10 mouse cellular contexts compared by ENCODE assay signal in genomic region chrX:72960431-72960830, GRCm38 (mm10). TPM values are rescaled to one million over a fixed set of nuclear protein-coding genes. Genes with fewer than 3 reads are reported as not detected.
DNase-seq lines count a peak whose midpoint lies in the region; TF ChIP-seq lines count a peak whose summit lies in the region.
"Had no signal": no experiment of that assay in that cellular context is flagged by ENCODE, and none has a peak within 500 bp of the region (broad histone marks: within the 10 kb centered on the region; RNA-seq: fewer than 3 reads in every experiment).

No protein-coding gene starts in this region.

- no peaks in the 10 kb centered on the region for H3K4me1 ChIP-seq in E14TG2a.4 (replicated peaks; ENCODE audit: low read depth, low read length)
- H3K4me1 ChIP-seq: limb, embryonic 10.5 days had no signal

- intact Hi-C loops in left cerebral cortex, postnatal 4 days (cut with DNase I): no loop called here
- intact Hi-C loops in gastrocnemius, postnatal 36 days (cut with DNase I): no loop called here

- DNase-seq in cerebellum, adult 8-10 months: peak; percentile 5
- no peak for DNase-seq in cerebellum, adult 11-12 months
- DNase-seq in left cerebral cortex, adult 18-20 months (ENCODE audit: low spot score in 2 of 2): peak; percentile 19 to 29
- no peak for DNase-seq in left cerebral cortex, postnatal 4 days
- peak; percentile 36 to 59 for DNase-seq in kidney, postnatal 4 days
- no peak for DNase-seq in frontal cortex, postnatal 36 days (ENCODE audit: low spot score in 2 of 2)
- no peak for DNase-seq in gastrocnemius, postnatal 36 days

- no peak overlapping the region for H3K4me3 ChIP-seq in E14TG2a.4 (replicated peaks; ENCODE audit: low read length)
- H3K4me3 ChIP-seq: limb, embryonic 10.5 days had no signal

- peaks cover 31% of the 10 kb centered on the region for H3K36me3 ChIP-seq in E14TG2a.4 (ENCODE audit: insufficient read depth, low read length)

- no peaks in the 10 kb centered on the region for H3K9me3 ChIP-seq in E14TG2a.4 (ENCODE audit: low read length)
- H3K9me3 ChIP-seq: G1E; limb, embryonic 10.5 days had no signal

- no peaks in the 10 kb centered on the region for H3K27me3 ChIP-seq in E14TG2a.4 (ENCODE audit: insufficient read depth, low read length)

- TF ChIP-seq CTCF in E14TG2a.4 (conservative IDR thresholded peaks at IDR 0.05; ENCODE audit: low read length): peak; percentile 47

RNA-seq across cellular contexts. Expression of gene Zfp185, which starts 26.7 kb away (rescaled TPM):
- under 1 TPM; 0.95 to 0.96 TPM for total RNA-seq in left cerebral cortex, adult 18-20 months (2021)
- 1 to 10 TPM; 1.0 to 1.1 TPM for total RNA-seq in left cerebral cortex, postnatal 4 days (2021)
- total RNA-seq in gastrocnemius, postnatal 36 days (2021): 1 to 10 TPM; 1.4 to 1.9 TPM

RNA-seq across cellular contexts. Expression of gene Nsdhl, which starts 42.1 kb away (rescaled TPM):
- total RNA-seq in left cerebral cortex, adult 18-20 months (2021): 10 to 100 TPM; 22.6 to 30.0 TPM
- total RNA-seq in left cerebral cortex, postnatal 4 days (2021): 10 to 100 TPM; 62.5 to 65.4 TPM
- total RNA-seq in gastrocnemius, postnatal 36 days (2021): 1 to 10 TPM; 3.9 to 4.2 TPM

RNA-seq across cellular contexts. Expression of gene Cetn2, which starts 42.2 kb away (rescaled TPM):
- total RNA-seq in left cerebral cortex, adult 18-20 months (2021): 10 to 100 TPM; 57.0 to 58.1 TPM
- 10 to 100 TPM; 46.3 to 49.9 TPM for total RNA-seq in left cerebral cortex, postnatal 4 days (2021)
- total RNA-seq in gastrocnemius, postnatal 36 days (2021): 10 to 100 TPM; 24.7 to 25.4 TPM

Comparison
In these comparisons a context has a peak if more than half of its experiments do, and no peak if none do; other contexts are left out.
1. DNase-seq: peak in cerebellum, adult 8-10 months (single experiment), left cerebral cortex, adult 18-20 months (2 of 2) and kidney, postnatal 4 days (2 of 2); none in cerebellum, adult 11-12 months (single experiment), left cerebral cortex, postnatal 4 days (single experiment), frontal cortex, postnatal 36 days (0 of 2) and gastrocnemius, postnatal 36 days (0 of 2).
2. RNA of gene Nsdhl, which starts 42.1 kb away (total RNA-seq): 62.5 to 65.4 TPM in left cerebral cortex, postnatal 4 days and 22.6 to 30.0 TPM in left cerebral cortex, adult 18-20 months; 3.9 to 4.2 TPM in gastrocnemius, postnatal 36 days; every median in the first group is over 4 times any median in the second.